Mouse (Mus musculus): ENCODE results near the gene Rpl18.
A peak's percentile ranks its signal among the peaks of the same experiment; 100 is the strongest.

DNA sequence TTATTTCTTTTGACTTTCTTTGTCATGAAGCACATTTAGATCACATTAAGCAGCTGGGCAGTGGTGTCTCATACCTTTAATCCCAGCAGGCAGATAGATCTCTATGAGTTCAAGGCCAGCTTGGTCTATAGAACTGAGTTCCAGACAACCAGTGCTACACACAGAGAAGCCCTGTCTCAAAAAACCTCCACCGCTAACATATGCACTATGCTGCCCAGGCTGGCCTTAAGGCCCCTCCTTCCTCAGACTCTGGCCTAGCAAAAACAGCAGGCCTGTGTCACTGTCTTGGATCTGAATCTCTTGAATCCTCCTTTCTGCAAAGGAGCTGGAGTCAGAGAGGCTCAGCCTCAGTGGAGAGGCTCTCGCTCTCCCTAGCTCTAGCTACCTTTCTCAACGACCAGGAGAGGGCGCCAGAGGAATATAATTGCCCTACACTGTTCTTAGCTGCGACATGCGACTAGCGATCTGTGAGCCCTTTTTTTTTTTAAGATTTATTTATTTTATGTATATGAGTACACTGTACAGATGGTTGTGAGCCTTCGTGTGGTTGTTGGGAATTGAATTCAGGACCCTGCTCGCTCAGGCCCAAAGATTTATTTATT is 24.0 kb downstream of the Rpl18 start:
- TF ChIP-seq CTCF (IDR thresholded peaks at IDR 0.05; ENCODE audit: low read depth) (peak; percentile 88), EP300 (IDR thresholded peaks at IDR 0.05; ENCODE audit: low read depth) (no peak)
